Mouse (Mus musculus): ENCODE results near the gene March6.

- no peak for TF ChIP-seq POLR2A (IDR thresholded peaks at IDR 0.05; ENCODE audit: borderline replicate concordance, extremely low read depth, low read depth, low read length)
- TF ChIP-seq CTCF (IDR thresholded peaks at IDR 0.05; ENCODE audit: insufficient read depth, low read length) = no peak
Measured at GRCm38 (mm10) chr15:31561390-31561789, 30.5 kb upstream of the March6 start.

All from lung, adult 2 months (tissue).